Mouse (Mus musculus): ENCODE results near the gene Arsb. TPM values are rescaled to one million over a fixed set of nuclear protein-coding genes. Genes with fewer than 3 reads are reported as not detected.
A peak's percentile ranks its signal among the peaks of the same experiment; 100 is the strongest.
"Not testable (repeated sequence)": the region's sequence is repeated elsewhere in the genome, so short reads cannot be mapped to it uniquely, and the experiment has no call there.

Arsb gene
- total RNA-seq, 2 experiments from 2014 or later, result 80.1 to 80.7 TPM

- no peak for DNase-seq (ENCODE audit: extremely low spot score in 1 of 2, low spot score in 2 of 2)
- Histone ChIP-seq H3K4me3 (no peak overlapping the region), H3K27ac (no peak overlapping the region)
- intact Hi-C loops (cut with DNase I), result no loop called here
- no peak for TF ChIP-seq CTCF (IDR thresholded peaks at IDR 0.05)
These were observed 180.1 kb downstream of the Arsb start for GRCm38 (mm10) chr13:93951555-93951954.

DNA sequence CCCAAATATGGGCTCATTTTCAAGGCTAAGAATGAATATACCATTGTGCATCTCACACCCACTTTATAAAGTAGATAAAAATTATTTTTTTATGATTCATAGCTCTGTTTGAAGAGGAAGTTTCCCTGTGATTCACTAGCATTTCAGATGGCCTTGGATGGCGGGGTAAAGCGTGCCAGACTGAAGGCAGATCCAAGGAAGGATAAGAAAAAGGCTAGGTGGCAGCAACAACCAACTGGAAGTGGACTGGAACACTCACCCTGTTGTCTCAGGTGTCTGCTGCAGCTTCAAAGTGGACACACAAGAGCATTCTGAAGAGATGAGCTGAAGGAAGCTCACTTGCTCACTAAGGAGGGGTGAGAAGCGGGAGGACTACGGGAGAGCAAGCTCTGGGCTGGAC lies 181.0 kb downstream of the Arsb start:
- intact Hi-C loops (cut with DNase I), result no loop called here
- DNase-seq (ENCODE audit: extremely low spot score in 1 of 2, low spot score in 2 of 2), result no peak
- Histone ChIP-seq H3K27ac (no peak overlapping the region), H3K4me3 (no peak overlapping the region)
- TF ChIP-seq CTCF (IDR thresholded peaks at IDR 0.05), result no peak

DNA sequence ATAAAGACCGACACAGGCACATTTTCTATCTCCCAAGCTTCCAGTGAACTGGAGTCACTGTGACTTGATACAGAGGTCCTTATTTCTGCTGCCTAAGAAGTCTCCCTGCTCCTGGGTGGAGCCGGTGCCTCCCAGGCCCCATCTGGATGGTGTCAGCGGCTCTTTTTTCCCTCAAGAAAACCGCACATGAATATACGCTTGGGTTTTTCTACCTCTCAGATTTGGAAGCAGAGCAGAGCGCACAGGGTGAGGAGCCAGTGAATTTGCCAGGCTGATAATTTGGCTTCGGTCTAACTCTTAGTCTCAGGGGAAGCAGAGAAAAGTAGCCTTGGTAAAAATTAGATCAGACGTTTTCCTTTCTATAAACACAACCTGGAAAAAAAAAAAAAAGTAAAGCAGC lies 186.5 kb downstream of the Arsb start:
- TF ChIP-seq CTCF (IDR thresholded peaks at IDR 0.05), result no peak
- no peak for DNase-seq (ENCODE audit: extremely low spot score in 1 of 2, low spot score in 2 of 2)
- no peak overlapping the region for H3K27ac ChIP-seq
- intact Hi-C loops (cut with DNase I), result no loop called here
- H3K4me3 ChIP-seq, result no peak overlapping the region

- no peak overlapping the region for H3K27ac ChIP-seq
- intact Hi-C loops (cut with DNase I), result no loop called here
- TF ChIP-seq CTCF (IDR thresholded peaks at IDR 0.05), result no peak
- H3K4me3 ChIP-seq, result no peak overlapping the region
- DNase-seq (ENCODE audit: extremely low spot score in 1 of 2, low spot score in 2 of 2), result no peak
These were observed 194.8 kb downstream of the Arsb start for GRCm38 (mm10) chr13:93966271-93966670.

DNA sequence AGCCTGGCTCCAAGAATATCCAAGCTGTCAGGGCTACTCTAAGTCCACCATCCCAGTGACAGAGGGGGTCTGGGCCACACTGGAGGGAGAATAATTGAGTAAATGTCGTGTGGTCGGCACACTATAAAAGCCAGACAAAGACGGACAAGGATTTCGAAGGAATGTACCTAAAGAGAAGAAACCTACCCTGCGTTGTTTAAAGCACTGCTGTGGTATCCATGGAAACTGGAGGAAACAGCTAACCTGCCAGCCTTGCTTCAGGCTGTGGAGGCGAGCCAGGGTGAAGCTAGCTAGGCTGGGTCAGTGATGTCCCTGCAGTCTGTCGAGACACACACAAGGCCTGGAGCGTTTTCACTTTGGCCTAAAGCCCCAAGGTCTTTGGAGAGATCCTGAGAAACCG lies 195.7 kb downstream of the Arsb start:
- intact Hi-C loops (cut with DNase I), result no loop called here
- peak; percentile 29 to 47 for DNase-seq (ENCODE audit: extremely low spot score in 1 of 2, low spot score in 2 of 2)
- H3K4me3 ChIP-seq, result no peak overlapping the region
- H3K27ac ChIP-seq, result peak overlapping the region; percentile 60
- no peak for TF ChIP-seq CTCF (IDR thresholded peaks at IDR 0.05)

- intact Hi-C loops (cut with DNase I), result no loop called here
- TF ChIP-seq CTCF (IDR thresholded peaks at IDR 0.05), result no peak
- no peak overlapping the region for H3K27ac ChIP-seq
- no peak for DNase-seq (ENCODE audit: extremely low spot score in 1 of 2, low spot score in 2 of 2)
- H3K4me3 ChIP-seq, result no peak overlapping the region
These were observed 198.7 kb downstream of the Arsb start for GRCm38 (mm10) chr13:93970115-93970514.

GRCm38 (mm10) chr13:93972423-93972822 lies 201.0 kb downstream of the Arsb start:
- H3K4me3 ChIP-seq, result no peak overlapping the region
- H3K27ac ChIP-seq, result no peak overlapping the region
- TF ChIP-seq CTCF (IDR thresholded peaks at IDR 0.05), result no peak
- no peak for DNase-seq (ENCODE audit: extremely low spot score in 1 of 2, low spot score in 2 of 2)
- intact Hi-C loops (cut with DNase I), result no loop called here

DNA sequence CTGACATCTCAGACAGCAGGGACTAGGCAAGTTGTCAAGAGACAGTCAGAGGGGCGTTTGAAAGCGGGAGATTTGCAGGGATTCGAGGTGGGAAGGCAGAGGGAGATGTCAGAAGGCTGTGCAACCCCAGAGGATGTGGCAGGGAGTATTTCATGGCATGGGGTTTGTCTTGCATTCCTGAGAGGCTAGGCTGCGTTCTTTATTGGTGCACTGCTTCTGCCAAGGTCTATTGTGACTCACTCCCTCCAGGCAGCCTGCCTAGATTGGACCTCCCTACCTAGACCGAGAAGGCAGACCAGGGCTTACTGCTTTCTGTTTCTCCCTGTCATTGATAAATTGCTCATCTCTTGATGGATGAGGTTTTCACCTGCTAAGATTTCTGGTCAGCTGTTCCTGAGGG lies 204.2 kb downstream of the Arsb start:
- no peak overlapping the region for H3K27ac ChIP-seq
- intact Hi-C loops (cut with DNase I), result no loop called here
- TF ChIP-seq CTCF (IDR thresholded peaks at IDR 0.05), result no peak
- DNase-seq (ENCODE audit: extremely low spot score in 1 of 2, low spot score in 2 of 2), result no peak
- H3K4me3 ChIP-seq, result no peak overlapping the region

DNA sequence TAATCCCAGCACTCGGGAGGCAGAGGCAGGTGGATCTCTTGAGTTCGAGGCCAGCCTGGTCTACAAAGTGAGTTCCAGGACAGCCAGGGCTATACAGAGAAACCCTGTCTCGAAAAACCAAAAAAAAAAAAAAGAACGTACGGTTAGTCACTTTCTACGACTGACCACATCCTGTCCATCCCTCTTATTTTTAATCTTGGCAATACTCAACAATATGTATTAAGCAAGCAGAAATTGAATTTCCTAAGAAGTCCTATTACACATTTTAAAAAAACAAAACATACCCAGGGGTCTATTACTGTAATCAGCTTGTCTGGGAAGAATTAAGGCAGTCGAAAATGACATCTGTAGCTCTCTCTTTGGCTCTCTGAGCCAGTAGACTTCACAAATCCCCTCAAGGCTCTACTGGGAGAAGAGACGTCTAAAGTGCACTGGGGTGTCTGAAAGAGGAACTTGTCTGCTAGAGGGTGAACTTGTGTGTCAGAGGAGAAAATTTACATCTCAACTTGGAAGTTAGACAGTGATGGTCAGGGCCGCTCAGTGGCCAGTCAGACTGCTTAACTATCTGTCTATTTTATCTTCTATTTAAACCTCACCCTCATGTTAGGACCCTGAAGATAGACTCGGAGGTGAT lies 205.6 kb downstream of the Arsb start:
- intact Hi-C loops (cut with DNase I), result no loop called here

GRCm38 (mm10) chr13:93978703-93979495 lies 207.5 kb downstream of the Arsb start:
- no peak for DNase-seq (ENCODE audit: extremely low spot score in 1 of 2, low spot score in 2 of 2)
- no peak for TF ChIP-seq CTCF (IDR thresholded peaks at IDR 0.05)
- Histone ChIP-seq H3K27ac (no peak overlapping the region), H3K4me3 (no peak overlapping the region)
- intact Hi-C loops (cut with DNase I), result no loop called here

More for the DNA sequence above, 205.6 kb downstream of the Arsb start:
- Histone ChIP-seq H3K27ac (0 out of 2 replicates have a peak overlapping the region, but pooled peaks have one; percentile 38), H3K4me3 (no peak overlapping the region)
- no peak for DNase-seq (ENCODE audit: extremely low spot score in 1 of 2, low spot score in 2 of 2)
- no peak for TF ChIP-seq CTCF (IDR thresholded peaks at IDR 0.05)

- Histone ChIP-seq H3K27ac (no peak overlapping the region), H3K4me3 (no peak overlapping the region)
- TF ChIP-seq CTCF (IDR thresholded peaks at IDR 0.05), result no peak
- DNase-seq (ENCODE audit: extremely low spot score in 1 of 2, low spot score in 2 of 2), result no peak
- intact Hi-C loops (cut with DNase I), result no loop called here
These were observed 208.3 kb downstream of the Arsb start for GRCm38 (mm10) chr13:93979754-93980153.

DNA sequence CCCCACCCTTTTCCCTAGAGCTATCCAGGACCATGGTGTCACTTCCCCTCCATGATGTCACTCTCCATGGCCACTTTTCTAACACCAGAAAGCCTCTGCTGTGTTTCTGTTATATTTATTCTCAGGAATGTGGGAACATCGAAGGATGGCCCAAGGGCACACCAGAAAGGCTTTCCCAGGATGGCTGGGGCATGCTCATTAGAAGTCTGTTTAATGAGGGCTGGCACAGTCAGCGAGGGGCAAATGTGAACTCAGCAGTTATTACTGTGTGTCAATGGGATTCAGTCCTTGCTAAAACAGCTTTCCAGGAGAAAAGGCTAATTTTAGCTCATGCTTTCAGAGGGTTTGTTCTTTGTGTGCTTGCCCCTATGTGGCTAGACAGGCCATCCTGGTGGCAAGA lies 213.1 kb downstream of the Arsb start:
- intact Hi-C loops (cut with DNase I), result no loop called here

DNA sequence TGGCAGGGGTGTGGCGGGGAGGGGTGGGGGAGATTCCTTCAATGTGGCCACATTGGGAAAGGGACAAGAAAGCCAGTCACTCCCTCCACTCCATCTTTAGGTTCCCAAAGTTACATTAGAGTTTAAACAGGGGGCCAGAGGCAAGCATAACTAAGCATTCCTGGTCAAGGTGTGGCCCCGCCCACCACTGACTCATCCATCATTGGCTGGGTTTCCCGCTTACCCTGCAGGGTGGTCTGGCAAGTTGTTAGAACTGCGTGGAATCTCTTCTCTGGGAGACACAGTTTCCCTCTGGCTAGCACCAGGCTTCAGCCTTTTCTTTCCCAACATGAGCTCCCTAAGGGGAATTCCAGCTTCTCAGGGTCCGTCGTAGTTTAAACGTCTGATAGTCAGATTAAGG lies 213.8 kb downstream of the Arsb start:
- DNase-seq (ENCODE audit: extremely low spot score in 1 of 2, low spot score in 2 of 2), result no peak
- intact Hi-C loops (cut with DNase I), result no loop called here
- Histone ChIP-seq H3K4me3 (no peak overlapping the region), H3K27ac (no peak overlapping the region)
- no peak for TF ChIP-seq CTCF (IDR thresholded peaks at IDR 0.05)

More for the DNA sequence above, 213.1 kb downstream of the Arsb start:
- no peak for TF ChIP-seq CTCF (IDR thresholded peaks at IDR 0.05)
- Histone ChIP-seq H3K4me3 (no peak overlapping the region), H3K27ac (no peak overlapping the region)
- DNase-seq (ENCODE audit: extremely low spot score in 1 of 2, low spot score in 2 of 2), result no peak

- H3K4me3 ChIP-seq; intact Hi-C loops (cut with DNase I); H3K27ac ChIP-seq; DNase-seq (ENCODE audit: extremely low spot score in 1 of 2, low spot score in 2 of 2): not testable (repeated sequence)
These were observed 214.3 kb downstream of the Arsb start for GRCm38 (mm10) chr13:93985750-93986149.

Data from left cerebral cortex, adult 2 months (tissue).